Mouse (Mus musculus) CD8-positive naive resting alpha-beta T cell, adult 2 months (primary cell): ENCODE data around the gene Brms1.

Experiments
- DNase-seq, 2 experiments: peaks; one replicate each; pipeline ENCODE4 v3.0.0; 2022; ENCODE audit warnings: low read depth in 2 of 2, low spot score in 2 of 2

Brms1 gene

GRCm38 (mm10) chr19:5038709-5039156 lies 2.4 kb upstream of the Brms1 start, which contains the start of the genes B4gat1 and AC124502.3:
Gene B4gat1, plus strand, starts transcription at chr19:5038826.
Gene AC124502.3, plus strand, starts transcription at chr19:5038891.
- peak; percentile 60 to 77 for DNase-seq

GRCm38 (mm10) chr19:5039301-5040114 lies 1.6 kb upstream of the Brms1 start:
- DNase-seq: no peak

- no peak for DNase-seq
These were observed 434 bp downstream of the Brms1 start for GRCm38 (mm10) chr19:5041588-5041987.

- DNase-seq: no peak
These were observed 4.4 kb downstream of the Brms1 start for GRCm38 (mm10) chr19:5045531-5045930.

GRCm38 (mm10) chr19:5048138-5049056 lies 7.2 kb downstream of the Brms1 start:
- no peak for DNase-seq

GRCm38 (mm10) chr19:5049325-5049724 lies 8.2 kb downstream of the Brms1 start:
- DNase-seq: no peak

GRCm38 (mm10) chr19:5050047-5050905 lies 9.1 kb downstream of the Brms1 start, which contains the start of gene Rin1:
Gene Rin1, plus strand, starts transcription at chr19:5050481.
- peak in 1 of 2 experiments; percentile 50 for DNase-seq

GRCm38 (mm10) chr19:5051031-5051430 lies 9.9 kb downstream of the Brms1 start:
- DNase-seq: no peak

GRCm38 (mm10) chr19:5051515-5051914 lies 10.4 kb downstream of the Brms1 start:
- no peak for DNase-seq

- no peak for DNase-seq
These were observed 11.1 kb downstream of the Brms1 start for GRCm38 (mm10) chr19:5052166-5052822.

GRCm38 (mm10) chr19:5052853-5053252 lies 11.7 kb downstream of the Brms1 start:
- no peak for DNase-seq

- DNase-seq: peak; percentile 44 to 56
These were observed 12.8 kb downstream of the Brms1 start for GRCm38 (mm10) chr19:5053909-5054308.

GRCm38 (mm10) chr19:5056251-5056650 lies 15.1 kb downstream of the Brms1 start:
- peak in 1 of 2 experiments; percentile 28 for DNase-seq

GRCm38 (mm10) chr19:5057876-5058775 lies 17.0 kb downstream of the Brms1 start:
- no peak for DNase-seq

- no peak for DNase-seq
These were observed 17.9 kb downstream of the Brms1 start for GRCm38 (mm10) chr19:5058801-5059771.

- no peak for DNase-seq
These were observed 19.5 kb downstream of the Brms1 start for GRCm38 (mm10) chr19:5060365-5061330.

- DNase-seq: no peak
These were observed 20.9 kb downstream of the Brms1 start for GRCm38 (mm10) chr19:5062041-5062440.
